Mouse (Mus musculus) heart, embryonic 13.5 days (tissue): ENCODE measurements at regions not wholly inside any gene's neighbourhood (a gene's known extent, or its start where the extent isn't known, plus 50 kb on each side); places are given as distances from the start of the nearest gene placed in this dataset.
"Not testable (repeated sequence)": the region's sequence is repeated elsewhere in the genome, so short reads cannot be mapped to it uniquely, and the experiment has no call there.

Experiments used
- ATAC-seq: fragments of 200-750 bp; cut with Nextera tagmentation; 2 replicates; pipeline ENCODE4 v1.8.0; 2017; ENCODE audit warnings: moderate TSS enrichment; ENCODE audit not compliant: insufficient number of reproducible peaks, low FRiP score, low TSS enrichment; ENCODE audit errors: extremely low read depth
- H3K27ac ChIP-seq: fragments of 300-500 bp; sonication (generic); replicated peaks from 2 replicates; pipeline ENCODE4 v1.5.1; 2015; ENCODE audit warnings: moderate library complexity, mild to moderate bottlenecking, inconsistent platforms
- H3K27me3 ChIP-seq: fragments of 300-500 bp; sonication (generic); replicated peaks from 2 replicates; pipeline ENCODE4 v1.6.1; 2015; ENCODE audit warnings: mild to moderate bottlenecking, inconsistent platforms
- H3K36me3 ChIP-seq: fragments of 300-500 bp; sonication (generic); 2 replicates; pipeline ENCODE4 v1.6.1; 2015; ENCODE audit warnings: mild to moderate bottlenecking, inconsistent platforms
- H3K4me1 ChIP-seq: fragments of 300-500 bp; sonication (generic); 2 replicates; pipeline ENCODE4 v1.6.1; 2015; ENCODE audit warnings: inconsistent platforms
- H3K4me2 ChIP-seq: fragments of 300-500 bp; sonication (generic); 2 replicates; pipeline ENCODE4 v1.6.1; 2015; ENCODE audit warnings: inconsistent platforms, mild to moderate bottlenecking, moderate library complexity
- H3K4me3 ChIP-seq: fragments of 300-500 bp; sonication (generic); 2 replicates; pipeline ENCODE4 v1.5.1; 2015; ENCODE audit warnings: moderate library complexity, mild to moderate bottlenecking, inconsistent platforms
- H3K9ac ChIP-seq: fragments of 300-500 bp; sonication (generic); 2 replicates; pipeline ENCODE4 v1.6.1; 2015; ENCODE audit warnings: inconsistent platforms, mild to moderate bottlenecking, moderate library complexity
- H3K9me3 ChIP-seq: fragments of 300-500 bp; sonication (generic); 2 replicates; pipeline ENCODE4 v1.6.1; 2016; ENCODE audit warnings: inconsistent platforms
- whole genome bisulfite sequencing: fragments of 180-500 bp; shearing (Covaris S2); methylation state at CpG from one replicate; pipeline ENCODE4 v1.1.7; 2015; ENCODE audit warnings: mixed read lengths; 5-methylcytosine and 5-hydroxymethylcytosine counted together

DNA sequence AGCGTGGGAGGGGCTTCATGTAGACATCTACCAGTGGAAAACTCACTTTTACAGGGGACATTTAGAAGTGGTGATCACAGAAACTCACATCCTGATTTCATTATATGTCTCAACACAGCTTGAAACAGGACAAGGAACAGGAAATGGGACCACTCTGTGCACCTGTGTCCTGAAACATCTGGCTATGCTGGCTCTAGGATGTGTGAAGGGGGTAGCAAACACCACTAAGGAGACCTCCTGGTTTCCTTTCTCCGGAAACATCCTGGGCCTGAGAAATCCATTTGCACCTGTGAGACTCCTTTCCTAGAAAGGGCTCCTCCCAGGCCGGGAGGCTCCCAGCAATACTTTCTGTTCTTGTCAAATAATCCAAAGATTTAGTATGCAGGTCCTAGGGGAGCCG is 167.1 kb downstream of the Opa1 start:
- no peak overlapping the region for H3K9ac ChIP-seq
- H3K4me2 ChIP-seq: no peak overlapping the region
- H3K36me3 ChIP-seq: no peaks in the 10 kb centered on the region
- 72% methylated on average over 4 of the region's 4 CpGs for WGBS
- no peak overlapping the region for H3K4me3 ChIP-seq
- ATAC-seq: no peak
- peaks cover 61% of the 10 kb centered on the region for H3K27me3 ChIP-seq
- peaks cover 23% of the 10 kb centered on the region for H3K4me1 ChIP-seq
- H3K9me3 ChIP-seq: 0 out of 2 replicates have a peak, but pooled peaks cover 6% of the 10 kb centered on the region
- H3K27ac ChIP-seq: no peak overlapping the region

DNA sequence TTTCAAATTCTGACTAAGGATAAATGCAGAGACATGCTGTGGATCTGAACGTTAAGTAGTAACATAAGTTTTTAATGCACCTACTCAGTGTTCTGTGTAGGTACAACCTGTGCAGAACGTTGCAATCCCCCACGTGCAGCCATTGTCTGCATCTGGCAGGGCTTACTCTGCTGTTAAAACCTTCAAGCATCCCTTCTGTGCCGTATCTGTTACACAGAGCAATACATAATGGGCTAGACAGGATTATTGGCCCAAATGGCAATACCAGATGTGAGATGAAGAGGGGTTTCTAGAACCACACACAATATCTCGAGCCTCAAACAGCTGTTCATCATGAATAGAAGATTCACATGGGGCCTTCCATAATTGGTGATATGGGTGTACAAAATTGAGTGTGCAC is 170.0 kb downstream of the Opa1 start:
- H3K4me3 ChIP-seq: no peak overlapping the region
- no peak overlapping the region for H3K27ac ChIP-seq
- 77% methylated on average over 5 of the region's 5 CpGs for WGBS
- H3K4me1 ChIP-seq: no peaks in the 10 kb centered on the region
- H3K9me3 ChIP-seq: 0 out of 2 replicates have a peak, but pooled peaks cover 6% of the 10 kb centered on the region
- H3K27me3 ChIP-seq: peaks cover 86% of the 10 kb centered on the region
- H3K36me3 ChIP-seq: no peaks in the 10 kb centered on the region
- no peak for ATAC-seq
- no peak overlapping the region for H3K9ac ChIP-seq
- H3K4me2 ChIP-seq: no peak overlapping the region

DNA sequence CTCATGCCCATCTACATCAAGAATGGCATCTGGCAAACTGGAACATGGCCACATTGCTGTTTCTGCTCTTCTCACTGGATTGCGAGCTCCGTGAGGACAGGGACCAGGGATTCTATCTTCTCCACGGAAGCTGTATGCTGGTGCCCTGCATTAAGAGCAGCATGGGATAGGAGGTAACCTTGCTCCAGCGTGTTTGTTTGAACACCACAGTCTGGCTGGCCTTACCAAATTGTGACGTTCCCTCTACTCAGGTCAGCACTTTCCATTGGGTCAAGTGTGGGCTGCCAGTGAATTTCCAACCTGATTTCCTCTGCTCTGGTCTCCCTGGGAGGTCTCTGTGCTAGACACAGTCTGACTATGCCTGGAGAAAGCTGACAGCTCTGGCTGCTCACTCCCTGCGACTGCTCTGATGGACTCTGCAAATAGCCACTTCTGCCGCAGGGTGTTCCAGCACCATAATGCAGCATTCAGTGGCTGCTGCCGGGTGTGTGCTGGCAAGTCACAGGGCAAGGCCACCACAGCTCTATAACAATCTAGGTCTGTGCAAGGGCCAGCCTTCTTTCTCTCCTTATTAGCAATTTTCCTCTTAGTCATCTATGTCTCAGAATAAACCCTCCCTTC is 175.6 kb downstream of the Opa1 start:
- H3K27ac ChIP-seq: no peak overlapping the region
- no peak overlapping the region for H3K4me3 ChIP-seq
- no peak for ATAC-seq
- no peak overlapping the region for H3K4me2 ChIP-seq
- peak overlapping the region; percentile 21; the same call in 1 of the 2 replicates for H3K9ac ChIP-seq
- peaks cover 81% of the 10 kb centered on the region for H3K27me3 ChIP-seq
- peaks cover 27% of the 10 kb centered on the region for H3K4me1 ChIP-seq
- 41% methylated on average over 8 of the region's 8 CpGs for WGBS
- no peaks in the 10 kb centered on the region for H3K36me3 ChIP-seq
- H3K9me3 ChIP-seq: no peaks in the 10 kb centered on the region

DNA sequence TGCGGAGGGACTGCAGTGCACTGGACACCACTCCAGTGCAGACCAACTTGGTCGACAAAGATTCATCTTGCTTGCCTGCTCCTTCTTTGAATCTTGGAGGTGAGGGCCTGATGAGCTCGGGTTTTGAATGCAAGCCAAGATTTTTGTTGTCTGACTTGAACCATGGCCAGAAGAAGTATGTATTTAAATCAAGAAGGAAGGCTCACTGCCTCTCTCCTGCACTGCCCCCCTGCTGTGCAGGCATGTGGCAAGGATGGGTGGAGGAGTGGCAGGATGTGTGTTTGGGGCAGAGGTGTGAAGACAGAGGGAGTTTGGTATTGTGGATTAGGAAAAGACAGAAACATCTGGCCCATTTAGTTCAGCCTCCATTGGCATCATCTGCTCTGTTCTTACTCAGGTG is 179.1 kb downstream of the Opa1 start:
- H3K4me2 ChIP-seq: no peak overlapping the region
- H3K36me3 ChIP-seq: no peaks in the 10 kb centered on the region
- WGBS: 60% methylated on average over 3 of the region's 3 CpGs
- ATAC-seq: no peak
- H3K4me3 ChIP-seq: no peak overlapping the region
- peaks cover 79% of the 10 kb centered on the region for H3K27me3 ChIP-seq
- peaks cover 58% of the 10 kb centered on the region for H3K4me1 ChIP-seq
- H3K27ac ChIP-seq: no peak overlapping the region
- H3K9ac ChIP-seq: no peak overlapping the region
- H3K9me3 ChIP-seq: no peaks in the 10 kb centered on the region

DNA sequence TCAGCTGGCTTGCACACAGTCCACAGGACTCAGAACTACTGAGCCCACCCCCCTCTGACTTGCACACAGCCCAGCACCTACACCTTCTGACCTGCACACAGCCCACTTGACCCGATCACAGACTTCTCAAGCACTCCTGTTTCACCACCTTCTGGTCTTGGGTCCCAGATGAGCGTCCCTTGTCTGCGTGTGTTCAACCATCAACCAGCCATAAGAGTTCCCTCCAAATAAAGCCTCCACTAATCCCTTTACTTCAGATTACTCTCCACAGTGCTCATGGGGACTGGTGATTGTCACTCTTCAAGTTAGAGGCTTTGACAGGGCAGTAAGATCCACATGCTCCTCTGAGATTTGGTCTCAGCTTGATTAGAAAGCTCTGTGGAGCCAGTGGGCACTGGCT is 180.3 kb downstream of the Opa1 start:
- Histone ChIP-seq H3K27ac (no peak overlapping the region; the same call in 1 of the 2 replicates), H3K4me2 (no peak overlapping the region), H3K4me3 (no peak overlapping the region), H3K9me3 (no peaks in the 10 kb centered on the region), H3K9ac (no peak overlapping the region), H3K36me3 (no peaks in the 10 kb centered on the region), H3K27me3 (peaks cover 73% of the 10 kb centered on the region), H3K4me1 (peaks cover 58% of the 10 kb centered on the region)
- 32% methylated on average over 3 of the region's 3 CpGs for WGBS
- no peak for ATAC-seq

DNA sequence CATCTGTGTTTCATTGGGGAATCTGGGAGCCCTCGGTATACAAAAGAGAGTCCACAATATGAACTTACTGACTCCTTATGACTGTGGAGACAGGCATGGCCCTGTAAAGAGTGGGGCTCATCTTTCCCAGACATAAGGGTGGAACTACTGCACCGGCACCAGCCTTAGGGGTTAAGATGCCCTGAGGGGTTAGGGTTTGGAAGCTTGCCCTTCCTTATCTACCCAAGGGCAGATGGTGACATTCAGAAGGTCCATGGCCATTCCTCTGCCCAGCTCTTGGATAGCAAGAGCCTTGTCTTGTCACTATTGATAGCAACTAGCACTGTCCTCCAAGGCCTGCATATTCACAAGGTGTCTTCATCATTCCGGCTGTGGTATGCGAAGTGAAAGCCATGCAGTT is 181.5 kb downstream of the Opa1 start:
- H3K9me3 ChIP-seq: 0 out of 2 replicates have a peak, but pooled peaks cover 6% of the 10 kb centered on the region
- H3K4me1 ChIP-seq: peaks cover 52% of the 10 kb centered on the region
- H3K4me2 ChIP-seq: no peak overlapping the region
- H3K9ac ChIP-seq: no peak overlapping the region
- H3K36me3 ChIP-seq: no peaks in the 10 kb centered on the region
- no peak overlapping the region for H3K27ac ChIP-seq
- H3K4me3 ChIP-seq: no peak overlapping the region
- peaks cover 62% of the 10 kb centered on the region for H3K27me3 ChIP-seq
- 79% methylated on average over 4 of the region's 4 CpGs for WGBS
- ATAC-seq: no peak

DNA sequence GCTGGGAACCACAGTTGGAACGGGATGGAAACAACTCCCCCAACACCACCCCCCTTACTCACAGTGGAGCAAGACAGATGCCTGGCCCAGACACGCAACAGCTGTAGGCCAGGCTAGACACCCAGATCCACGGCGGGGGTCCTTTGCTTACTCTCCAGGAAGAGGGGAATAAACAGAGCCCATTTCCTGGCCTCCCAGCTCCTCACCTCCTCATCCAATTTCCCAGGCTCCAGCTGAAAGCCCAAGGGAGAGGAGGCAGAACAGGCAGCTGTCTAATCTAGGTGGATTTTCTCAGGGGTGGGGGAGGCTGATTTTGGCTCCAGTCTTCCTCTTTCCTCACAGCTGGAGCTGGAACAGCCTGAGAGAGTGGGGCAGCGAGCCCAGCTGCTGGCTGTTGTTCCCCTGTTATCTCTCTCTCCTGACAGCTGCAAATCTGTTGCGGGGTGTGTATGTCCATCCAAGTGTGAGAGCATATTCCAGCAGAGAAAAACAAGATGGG is 182.7 kb downstream of the Opa1 start:
- Histone ChIP-seq H3K9ac (no peak overlapping the region), H3K4me3 (no peak overlapping the region), H3K36me3 (no peaks in the 10 kb centered on the region), H3K27ac (peak overlapping the region; percentile 37), H3K9me3 (0 out of 2 replicates have a peak, but pooled peaks cover 6% of the 10 kb centered on the region), H3K4me2 (peak overlapping the region; percentile 6), H3K27me3 (peaks cover 58% of the 10 kb centered on the region), H3K4me1 (peaks cover 52% of the 10 kb centered on the region)
- WGBS: 3% methylated on average over 6 of the region's 6 CpGs
- peak; percentile 61 for ATAC-seq

DNA sequence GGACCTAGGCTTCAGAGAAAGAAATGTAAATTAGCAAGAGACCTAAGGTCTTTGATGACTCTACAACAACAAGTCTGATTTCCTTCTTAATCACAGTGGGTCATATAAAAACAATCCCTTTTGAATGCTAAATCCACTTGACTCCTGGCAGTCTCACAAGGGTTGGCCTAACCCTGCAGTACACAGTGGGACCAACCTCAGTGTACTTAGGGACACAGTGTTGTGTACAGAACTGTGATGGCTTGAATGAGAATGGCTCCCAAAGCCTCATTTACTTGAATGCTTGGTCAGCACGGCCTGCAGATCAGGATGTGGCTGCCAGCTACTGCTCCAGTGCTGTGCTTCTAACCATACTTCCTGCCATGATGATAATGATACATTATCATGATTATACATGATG is 185.2 kb downstream of the Opa1 start:
- 0 out of 2 replicates have a peak, but pooled peaks cover 6% of the 10 kb centered on the region for H3K9me3 ChIP-seq
- no peak overlapping the region for H3K27ac ChIP-seq
- peaks cover 46% of the 10 kb centered on the region for H3K27me3 ChIP-seq
- WGBS: 76% methylated on average over 1 of the region's 1 CpGs
- no peak overlapping the region for H3K9ac ChIP-seq
- H3K4me3 ChIP-seq: no peak overlapping the region
- no peak for ATAC-seq
- H3K36me3 ChIP-seq: no peaks in the 10 kb centered on the region
- H3K4me2 ChIP-seq: no peak overlapping the region
- peaks cover 34% of the 10 kb centered on the region for H3K4me1 ChIP-seq

DNA sequence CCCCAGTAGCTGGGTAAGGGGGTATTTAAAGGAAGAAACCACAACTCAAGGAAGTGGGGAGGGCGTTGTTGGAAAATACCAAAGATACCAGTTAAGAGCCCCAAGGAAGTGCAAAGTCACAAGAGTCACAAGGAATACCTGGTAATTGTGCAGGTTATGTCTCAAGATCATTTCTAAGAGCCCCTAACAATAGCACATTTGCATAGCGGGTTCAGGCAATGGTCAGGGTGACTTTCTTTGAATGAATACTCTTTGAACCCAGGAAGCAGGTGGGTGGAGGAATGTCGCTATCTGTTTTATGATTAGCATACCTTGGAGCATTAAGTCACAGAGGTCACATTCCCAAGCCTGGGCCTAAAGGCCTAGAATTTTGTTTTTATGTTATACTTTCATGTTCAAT is 186.7 kb downstream of the Opa1 start:
- not testable (repeated sequence) for ATAC-seq, H3K36me3 ChIP-seq, H3K9ac ChIP-seq, H3K4me2 ChIP-seq, H3K9me3 ChIP-seq, H3K27ac ChIP-seq, H3K4me3 ChIP-seq
- Histone ChIP-seq H3K27me3 (peaks cover 52% of the 10 kb centered on the region), H3K4me1 (peaks cover 20% of the 10 kb centered on the region)
- WGBS: 84% methylated on average over 3 of the region's 3 CpGs

DNA sequence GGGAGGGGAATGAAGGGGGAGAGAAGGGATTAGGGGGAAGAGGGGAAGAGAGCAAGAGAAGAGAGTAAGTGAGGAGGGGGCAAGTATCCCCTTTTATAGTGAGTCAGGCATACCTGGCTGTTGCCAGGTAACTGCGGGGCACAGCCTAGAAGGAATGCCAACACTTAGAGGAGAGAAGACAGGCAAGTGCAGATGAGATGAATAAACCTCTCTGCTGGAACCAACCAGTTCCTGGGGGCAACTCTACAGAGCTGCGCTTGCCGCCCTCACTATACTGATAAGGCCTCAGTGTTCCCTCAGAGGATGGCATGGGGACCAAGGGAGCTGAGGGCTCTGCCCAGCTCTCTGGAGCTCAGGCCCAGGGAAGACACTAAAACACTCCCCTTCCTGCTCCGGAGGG is 192.2 kb downstream of the Opa1 start:
- Histone ChIP-seq H3K4me3 (no peak overlapping the region), H3K9me3 (no peaks in the 10 kb centered on the region), H3K36me3 (no peaks in the 10 kb centered on the region), H3K27ac (no peak overlapping the region), H3K9ac (no peak overlapping the region), H3K27me3 (peaks cover 41% of the 10 kb centered on the region), H3K4me2 (no peak overlapping the region), H3K4me1 (peaks cover 43% of the 10 kb centered on the region)
- no peak for ATAC-seq
- 46% methylated on average over 4 of the region's 4 CpGs for WGBS

DNA sequence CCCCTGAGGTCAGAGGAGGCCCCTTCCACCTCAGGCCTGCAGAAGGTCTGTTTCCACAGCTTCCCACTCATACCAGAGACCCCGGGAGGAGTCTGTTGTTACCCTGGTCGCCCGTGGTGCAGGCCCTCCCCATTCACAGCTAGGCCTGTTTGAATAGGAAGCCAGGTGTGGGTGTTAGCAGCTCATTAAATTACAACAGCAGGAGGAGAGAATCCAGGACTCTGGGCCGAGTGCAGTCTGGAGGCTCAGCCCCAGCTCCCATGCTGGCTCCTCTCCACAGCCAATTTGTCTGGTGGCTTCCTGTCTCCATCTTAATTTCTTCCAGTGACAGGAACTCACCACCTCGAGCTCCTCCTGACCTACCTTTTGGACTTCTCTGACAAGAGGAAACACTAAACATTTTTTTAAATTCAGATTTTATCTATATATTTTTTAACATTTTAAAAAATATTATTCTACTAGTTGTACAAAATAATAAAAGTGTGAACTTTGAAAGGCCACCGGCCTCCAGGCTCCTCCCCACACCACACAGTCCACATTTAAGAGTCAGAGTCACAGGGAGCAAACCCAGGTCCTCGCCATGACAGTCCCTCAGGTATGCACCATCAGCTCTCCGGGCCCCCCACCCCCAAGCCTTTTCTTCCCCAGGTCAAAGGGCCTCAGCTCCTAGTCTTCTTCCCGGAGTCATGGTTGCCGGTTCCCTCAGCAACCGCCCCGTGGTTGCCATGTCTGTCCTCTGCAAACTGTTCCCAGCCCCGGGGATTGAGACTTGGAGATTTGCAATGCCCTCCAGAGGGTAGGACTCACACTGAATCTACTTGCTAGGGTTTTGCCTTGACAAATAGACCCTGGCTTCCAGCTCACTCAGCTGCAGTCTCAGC is 192.8 kb downstream of the Opa1 start:
- ATAC-seq: no peak

More for the DNA sequence above, 192.8 kb downstream of the Opa1 start:
- Histone ChIP-seq H3K27ac (no peak overlapping the region), H3K4me2 (no peak overlapping the region), H3K9me3 (no peaks in the 10 kb centered on the region), H3K36me3 (no peaks in the 10 kb centered on the region), H3K4me3 (no peak overlapping the region), H3K9ac (no peak overlapping the region), H3K27me3 (peaks cover 40% of the 10 kb centered on the region), H3K4me1 (peaks cover 48% of the 10 kb centered on the region)
- WGBS: 43% methylated on average over 13 of the region's 13 CpGs
